Mouse (Mus musculus): ENCODE data around the gene Pramel3. TPM values are rescaled to one million over a fixed set of nuclear protein-coding genes. Genes with fewer than 3 reads are reported as not detected.
"Not testable (repeated sequence)": the region's sequence is repeated elsewhere in the genome, so short reads cannot be mapped to it uniquely, and the experiment has no call there.

Gene Pramel3
- not detected in 2 replicates for polyA plus RNA-seq (2015; fragmentation: Nextera tagmentation; extraction: Ambion mirVana)

GRCm38 (mm10) chrX:135302007-135302406, at the start of gene Pramel3:
Gene Pramel3 (plus strand): TSS chrX:135302307.
- not testable (repeated sequence) for H3K27ac ChIP-seq; H3K4me3 ChIP-seq; H3K27me3 ChIP-seq; H3K9ac ChIP-seq; H3K4me1 ChIP-seq (replicated peaks); ATAC-seq (replicated peaks; ENCODE audit: insufficient number of reproducible peaks, insufficient read depth, low FRiP score, low read depth); H3K36me3 ChIP-seq; H3K4me2 ChIP-seq; H3K9me3 ChIP-seq (replicated peaks)
- WGBS, result 94% methylated on average over 14 of the region's 14 CpGs

- not testable (repeated sequence) for H3K4me2 ChIP-seq; ATAC-seq (replicated peaks; ENCODE audit: insufficient number of reproducible peaks, insufficient read depth, low FRiP score, low read depth); H3K36me3 ChIP-seq; H3K9me3 ChIP-seq (replicated peaks); H3K4me1 ChIP-seq (replicated peaks); H3K9ac ChIP-seq; H3K27me3 ChIP-seq; H3K27ac ChIP-seq; H3K4me3 ChIP-seq
- 16% methylated on average over 3 of the region's 6 CpGs for WGBS
Measured at GRCm38 (mm10) chrX:135360685-135361084, 58.6 kb downstream of the Pramel3 start.

GRCm38 (mm10) chrX:135361943-135362342, 59.8 kb downstream of the Pramel3 start:
- ATAC-seq (replicated peaks; ENCODE audit: insufficient number of reproducible peaks, insufficient read depth, low FRiP score, low read depth); H3K27me3 ChIP-seq: not testable (repeated sequence)
- no CpG with 5 or more reads among the region's 4 CpGs for WGBS

More at GRCm38 (mm10) chrX:135361943-135362342, 59.8 kb downstream of the Pramel3 start:
- not testable (repeated sequence) for H3K4me3 ChIP-seq; H3K9ac ChIP-seq; H3K9me3 ChIP-seq (replicated peaks); H3K36me3 ChIP-seq; H3K4me1 ChIP-seq (replicated peaks); H3K4me2 ChIP-seq; H3K27ac ChIP-seq

Other genes starting within 250 kb of the Pramel3 start
- not detected in 2 replicates for gene Gm15023, start 124.7 kb upstream of the Pramel3 start, polyA plus RNA-seq (2015; fragmentation: Nextera tagmentation; extraction: Ambion mirVana)
- gene Tceal6, start 91.6 kb upstream of the Pramel3 start, polyA plus RNA-seq (2015; fragmentation: Nextera tagmentation; extraction: Ambion mirVana), result 0.76 and 1.6 TPM in 2 replicates
- not detected in 2 replicates for gene Gm5128, start 71.0 kb downstream of the Pramel3 start, polyA plus RNA-seq (2015; fragmentation: Nextera tagmentation; extraction: Ambion mirVana)
- gene Gm7903, start 131.5 kb downstream of the Pramel3 start, polyA plus RNA-seq (2015; fragmentation: Nextera tagmentation; extraction: Ambion mirVana), result not detected in 2 replicates
- gene AV320801, start 192.3 kb downstream of the Pramel3 start, polyA plus RNA-seq (2015; fragmentation: Nextera tagmentation; extraction: Ambion mirVana), result not detected in 2 replicates